Mouse (Mus musculus) kidney, adult 2 months (tissue): ENCODE measurements at regions not wholly inside any gene's neighbourhood (a gene's known extent, or its start where the extent isn't known, plus 50 kb on each side); places are given as distances from the start of the nearest gene placed in this dataset.

Experiments
- CTCF ChIP-seq: fragments of 200-500 bp; conservative IDR thresholded peaks from 2 replicates; pipeline ENCODE4 v1.5.1; 2011; ENCODE audit warnings: low read depth, mild to moderate bottlenecking, control low read depth, low read length, moderate library complexity, mixed read lengths; ENCODE audit not compliant: insufficient read depth, insufficient read length
- POLR2A ChIP-seq: fragments of 200-500 bp; IDR thresholded peaks from one replicate; pipeline ENCODE4 v1.6.1; 2011; ENCODE audit warnings: low read depth, low read length, control low read depth

DNA sequence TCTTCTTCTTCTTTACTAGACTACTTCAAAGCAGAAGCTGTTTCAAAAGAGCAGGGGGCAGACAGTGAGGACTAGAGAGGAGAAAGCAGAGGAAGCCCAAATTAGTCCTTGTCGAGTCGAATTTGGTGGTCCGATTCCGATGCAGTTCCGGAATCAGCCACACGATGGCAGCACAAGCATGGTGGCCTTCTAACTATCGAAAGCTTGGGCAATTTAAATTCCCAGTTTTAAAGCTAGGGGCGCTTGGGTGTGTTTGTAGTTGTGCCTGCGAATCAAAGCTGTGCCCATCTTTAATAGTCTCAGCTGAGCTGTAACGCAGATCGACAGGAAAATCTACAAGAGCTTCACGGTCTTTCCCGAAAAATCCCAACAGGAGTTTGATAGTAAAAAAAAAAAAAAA is 234.7 kb upstream of the A1bg start:
- peak; percentile 99 for TF ChIP-seq CTCF
- no peak for TF ChIP-seq POLR2A
